Mouse (Mus musculus) C2C12 (cell line): ENCODE measurements around the gene Ddx42. TPM values are rescaled to one million over a fixed set of nuclear protein-coding genes. Genes with fewer than 3 reads are reported as not detected.
"Not testable (repeated sequence)": the region's sequence is repeated elsewhere in the genome, so short reads cannot be mapped to it uniquely, and the experiment has no call there.

Experiments
- H3K27me3 ChIP-seq: one replicate; pipeline ENCODE4 v1.6.1; 2011; ENCODE audit not compliant: control insufficient read depth, insufficient read depth, insufficient read length
- H3K36me3 ChIP-seq: one replicate; pipeline ENCODE4 v1.6.1; 2011; ENCODE audit not compliant: control insufficient read depth, insufficient read depth
- H3K4me3 ChIP-seq: one replicate; pipeline ENCODE4 v1.5.1; 2011; ENCODE audit warnings: mild to moderate bottlenecking, control low read depth; ENCODE audit not compliant: poor library complexity, insufficient read depth, severe bottlenecking
- H3K79me2 ChIP-seq: one replicate; pipeline ENCODE4 v1.6.1; 2011; ENCODE audit not compliant: control insufficient read depth, insufficient read depth
- H3K79me3 ChIP-seq: one replicate; pipeline ENCODE4 v1.6.1; 2011; ENCODE audit warnings: low read depth, control low read depth
- H3ac ChIP-seq: one replicate; pipeline ENCODE3; 2011; ENCODE audit warnings: low read depth; ENCODE audit not compliant: control insufficient read depth, insufficient read length
- CEBPB ChIP-seq: IDR thresholded peaks from one replicate; pipeline ENCODE4 v1.6.1; 2011; ENCODE audit warnings: low read depth, mild to moderate bottlenecking, control low read depth, moderate library complexity
- CTCF ChIP-seq: IDR thresholded peaks from one replicate; pipeline ENCODE4 v1.5.1; 2011; ENCODE audit not compliant: control insufficient read depth, insufficient read depth, insufficient read length
- FOSL1 ChIP-seq: IDR thresholded peaks from one replicate; pipeline ENCODE4 v1.8.0; 2011; ENCODE audit warnings: mild to moderate bottlenecking, low read length; ENCODE audit not compliant: poor library complexity, insufficient read depth, severe bottlenecking
- MAX ChIP-seq: IDR thresholded peaks from one replicate; pipeline ENCODE4 v1.6.1; 2011; ENCODE audit warnings: mild to moderate bottlenecking, control low read depth
- MYOD1 ChIP-seq: IDR thresholded peaks from one replicate; pipeline ENCODE4 v1.6.1; 2011; ENCODE audit warnings: low read depth; ENCODE audit not compliant: control insufficient read depth, insufficient read length
- MYOG ChIP-seq: IDR thresholded peaks from one replicate; pipeline ENCODE4 v1.6.1; 2011; ENCODE audit not compliant: control insufficient read depth, insufficient read length; ENCODE audit errors: extremely low read depth
- USF1 ChIP-seq: IDR thresholded peaks from one replicate; pipeline ENCODE4 v1.6.1; 2011; ENCODE audit warnings: low read depth, mild to moderate bottlenecking, control low read depth, moderate library complexity
- polyA plus RNA-seq: library from polyadenylated mRNA; unstranded; fragments of >200 nt; fragmentation: generic; extraction: Trizol; gene quantifications from one replicate; pipeline ENCODE4 v1.2.1, GENCODE M21; 2012; ENCODE audit warnings: missing spikeins

Gene Ddx42
- polyA plus RNA-seq, 1 experiment: 19.5 TPM

DNA sequence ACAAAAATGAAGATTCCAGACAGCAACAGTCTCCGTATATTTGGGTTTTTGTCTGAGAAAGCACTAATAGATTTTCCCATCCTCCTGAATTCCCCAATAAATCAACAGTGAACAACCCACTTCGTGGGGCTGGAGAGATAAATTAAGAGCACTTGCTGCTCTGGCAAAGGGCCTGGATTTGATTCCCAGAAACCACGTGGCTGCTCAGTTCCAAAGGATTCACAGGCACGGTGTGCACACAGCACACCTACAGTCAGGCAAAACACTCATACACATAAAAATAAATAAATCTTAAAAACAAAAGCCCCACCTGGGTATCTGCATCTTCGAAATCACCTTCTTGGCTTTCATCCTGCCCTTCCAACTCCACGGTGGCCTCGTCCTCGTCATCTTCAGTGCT is 4.0 kb upstream of the Ddx42 start:
- Histone ChIP-seq H3K36me3 (peaks cover 61% of the 10 kb centered on the region), H3K79me2 (peaks cover 64% of the 10 kb centered on the region), H3K79me3 (peaks cover 48% of the 10 kb centered on the region), H3ac (no peak overlapping the region), H3K4me3 (no peak overlapping the region), H3K27me3 (no peaks in the 10 kb centered on the region)
- TF ChIP-seq MAX (no peak), FOSL1 (no peak), CTCF (no peak), MYOG (no peak), CEBPB (no peak), USF1 (no peak), MYOD1 (no peak)

DNA sequence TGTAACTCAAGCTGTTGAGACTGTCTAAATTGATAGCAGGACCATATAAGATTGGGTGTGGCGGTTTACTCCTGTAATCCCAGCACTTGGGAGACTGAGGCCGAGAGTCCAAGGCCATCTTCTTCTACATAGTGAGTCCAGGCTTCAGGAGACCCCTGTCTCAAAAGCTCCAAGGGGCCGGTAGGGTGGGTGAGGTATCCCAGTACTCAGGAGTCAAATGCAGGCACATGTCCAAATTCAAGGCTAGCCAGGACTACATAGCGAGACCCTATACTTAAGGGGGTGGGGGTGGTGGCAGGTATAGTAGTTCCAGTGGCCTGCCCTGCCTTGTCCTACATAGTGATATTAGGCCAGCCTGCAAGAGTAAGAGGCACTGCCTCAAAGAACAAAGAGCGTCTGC is 1.9 kb upstream of the Ddx42 start:
- Histone ChIP-seq H3K79me2 (peaks cover 85% of the 10 kb centered on the region), H3ac (peak overlapping the region; percentile 48), H3K4me3 (peak overlapping the region; percentile 99), H3K36me3 (peaks cover 43% of the 10 kb centered on the region), H3K79me3 (peaks cover 66% of the 10 kb centered on the region), H3K27me3 (no peaks in the 10 kb centered on the region)
- TF ChIP-seq MYOG: no peak
- TF ChIP-seq CTCF: no peak
- TF ChIP-seq MYOD1: no peak
- no peak for TF ChIP-seq USF1
- TF ChIP-seq MAX: no peak
- no peak for TF ChIP-seq CEBPB
- TF ChIP-seq FOSL1: no peak

DNA sequence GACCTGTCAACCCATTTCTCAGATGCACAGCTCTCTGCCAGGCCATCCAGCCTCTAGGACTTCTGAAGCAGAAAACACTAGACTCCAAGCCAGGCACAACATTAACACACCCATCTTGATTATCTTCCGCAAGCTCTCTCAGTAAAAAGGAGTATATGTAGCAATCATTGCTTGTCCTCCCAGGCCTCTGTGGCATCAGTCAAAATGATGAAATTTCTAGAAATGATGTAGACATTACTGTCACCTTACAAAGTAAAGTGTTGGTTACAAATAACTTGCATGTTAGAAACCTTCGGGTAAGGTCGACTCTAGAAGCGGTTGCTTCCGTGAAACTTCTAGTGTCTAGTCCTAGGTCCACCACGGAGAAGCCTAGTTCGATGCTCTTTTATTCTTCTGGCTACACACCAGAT is 1.3 kb upstream of the Ddx42 start:
- Histone ChIP-seq H3ac (peak overlapping the region; percentile 72), H3K27me3 (no peaks in the 10 kb centered on the region), H3K4me3 (peak overlapping the region; percentile 99), H3K79me3 (peaks cover 72% of the 10 kb centered on the region), H3K79me2 (peaks cover 91% of the 10 kb centered on the region), H3K36me3 (peaks cover 39% of the 10 kb centered on the region)
- no peak for TF ChIP-seq MYOG
- no peak for TF ChIP-seq CTCF
- TF ChIP-seq CEBPB: no peak
- no peak for TF ChIP-seq MYOD1
- no peak for TF ChIP-seq MAX
- no peak for TF ChIP-seq FOSL1
- TF ChIP-seq USF1: no peak

DNA sequence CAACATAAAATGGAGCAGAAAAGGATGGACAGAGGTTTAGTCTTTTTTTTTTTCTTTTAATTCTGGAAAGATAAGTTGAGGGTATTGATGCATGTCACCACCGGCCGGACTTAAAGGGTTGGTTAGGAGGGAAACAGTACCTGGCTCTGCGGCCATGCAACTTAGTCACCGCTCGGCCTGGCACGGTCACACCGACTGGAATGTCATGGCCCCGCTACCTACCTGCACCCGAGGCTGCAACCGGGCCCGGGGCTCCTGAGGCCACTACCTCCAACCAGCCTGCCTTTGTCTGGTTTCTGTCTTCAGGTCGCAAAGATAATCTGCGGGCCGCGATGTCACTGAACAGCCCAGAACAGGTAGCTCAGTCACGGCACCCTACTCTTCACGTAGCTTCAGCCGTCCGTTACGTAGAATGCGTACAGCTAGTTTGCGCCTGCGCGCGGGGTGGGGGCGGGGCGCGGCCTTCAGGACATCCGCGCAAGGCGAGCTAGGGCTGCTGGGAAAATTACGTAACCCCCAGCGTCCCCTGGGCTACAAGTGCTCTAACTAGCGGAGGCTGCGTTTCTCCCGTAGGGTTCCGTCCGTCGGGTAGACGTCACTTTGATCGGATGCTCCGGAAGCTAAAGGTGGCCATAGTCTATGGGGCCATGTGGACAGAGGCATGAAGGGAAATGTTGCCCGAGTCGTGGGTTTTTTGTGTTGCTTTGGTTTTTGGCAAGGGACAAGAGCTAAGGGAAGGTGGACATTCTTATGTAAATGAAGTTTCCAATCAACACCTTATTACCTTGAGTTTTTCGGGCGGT is 598 bp upstream of the Ddx42 start, which contains the start of gene Ccdc47:
TSS of gene Ccdc47 (minus strand) at position 418 of the 803 bp plus-strand sequence.
- Histone ChIP-seq H3ac (peak within 1 kb of the TSS; percentile 94), H3K4me3 (peak within 1 kb of the TSS; percentile 99), H3K27me3 (no peaks in the 10 kb centered on the region), H3K36me3 (peaks cover 34% of the 10 kb centered on the region), H3K79me2 (peaks cover 97% of the 10 kb centered on the region), H3K79me3 (peaks cover 77% of the 10 kb centered on the region)
- TF ChIP-seq MYOD1 (no peak), MAX (peak; percentile 96), CTCF (no peak), USF1 (no peak), FOSL1 (no peak), MYOG (no peak), CEBPB (peak; percentile 94)

DNA sequence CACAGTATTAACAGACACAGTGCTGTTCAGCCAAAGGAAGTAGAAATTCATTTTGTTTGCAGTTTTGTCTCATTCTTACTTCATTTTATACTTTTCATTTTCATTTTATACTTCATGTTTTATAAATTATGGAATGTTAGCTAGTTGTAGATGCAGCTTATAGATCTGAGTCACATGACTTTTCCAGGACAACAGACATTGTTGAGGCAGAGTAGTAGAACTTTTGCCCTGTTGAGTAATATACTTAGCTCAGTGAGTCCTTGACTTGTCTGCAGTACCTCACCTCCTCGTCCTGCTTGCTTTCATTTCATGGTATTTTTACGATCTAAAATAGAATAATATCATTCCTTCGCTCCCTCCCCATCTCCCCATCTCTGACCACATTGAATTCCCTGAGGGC is 3.9 kb downstream of the Ddx42 start:
- H3K79me2 ChIP-seq: peaks cover 97% of the 10 kb centered on the region
- no peak overlapping the region for H3K4me3 ChIP-seq
- no peak for TF ChIP-seq CEBPB
- TF ChIP-seq MAX: no peak
- no peak for TF ChIP-seq MYOD1
- no peak for TF ChIP-seq CTCF
- no peak for TF ChIP-seq USF1
- no peak for TF ChIP-seq MYOG
- no peak for TF ChIP-seq FOSL1
- no peaks in the 10 kb centered on the region for H3K27me3 ChIP-seq
- peaks cover 82% of the 10 kb centered on the region for H3K79me3 ChIP-seq
- no peak overlapping the region for H3ac ChIP-seq
- H3K36me3 ChIP-seq: peaks cover 22% of the 10 kb centered on the region

DNA sequence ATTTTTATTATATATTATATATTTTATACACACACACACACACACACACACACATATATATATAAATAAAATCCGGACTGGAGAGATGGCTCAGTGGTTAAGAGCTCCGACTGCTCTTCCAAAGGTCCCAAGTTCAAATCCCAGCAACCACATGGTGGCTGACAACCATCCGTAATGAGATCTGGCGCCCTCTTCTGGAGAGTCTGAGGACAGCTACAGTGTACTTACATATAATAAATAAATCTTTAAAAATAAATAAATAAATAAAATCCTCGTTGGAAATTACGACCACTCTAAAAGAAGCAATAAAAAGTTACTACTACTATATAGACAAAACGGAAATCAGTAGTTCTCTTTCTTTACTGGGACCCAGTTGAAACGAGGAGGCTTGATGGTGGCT is 17.3 kb downstream of the Ddx42 start:
- not testable (repeated sequence) for H3ac ChIP-seq, H3K4me3 ChIP-seq, H3K79me2 ChIP-seq, H3K79me3 ChIP-seq, H3K27me3 ChIP-seq
- peaks cover 95% of the 10 kb centered on the region for H3K36me3 ChIP-seq
